Mouse (Mus musculus) adrenal gland, postnatal 14 days (tissue): ENCODE data around the gene Arhgap22. TPM values are rescaled to one million over a fixed set of nuclear protein-coding genes. Genes with fewer than 3 reads are reported as not detected.

Experiments
- DNase-seq: peaks from one replicate; pipeline ENCODE4 v3.0.0; 2021; ENCODE audit warnings: mixed read lengths
- total RNA-seq: library from RNA; stranded (reverse); gene quantifications from 2 replicates; pipeline ENCODE4 v1.2.3, GENCODE M21; 2021

Arhgap22 gene
- total RNA-seq, 1 experiment from 2014 or later: 6.0 TPM

- peak; percentile 30 for DNase-seq
Observed at GRCm38 (mm10) chr14:33333833-33334232, 120.0 kb downstream of the Arhgap22 start.

- DNase-seq: no peak
Observed at GRCm38 (mm10) chr14:33334402-33334801, 120.6 kb downstream of the Arhgap22 start.

- no peak for DNase-seq
Observed at GRCm38 (mm10) chr14:33335733-33336132, 121.9 kb downstream of the Arhgap22 start.

GRCm38 (mm10) chr14:33338684-33339083 lies 124.9 kb downstream of the Arhgap22 start:
- DNase-seq: no peak

GRCm38 (mm10) chr14:33343131-33343725 lies 129.4 kb downstream of the Arhgap22 start:
- DNase-seq: no peak

GRCm38 (mm10) chr14:33346546-33346945 lies 132.7 kb downstream of the Arhgap22 start:
- DNase-seq: no peak

GRCm38 (mm10) chr14:33347738-33348137 lies 133.9 kb downstream of the Arhgap22 start:
- no peak for DNase-seq

- no peak for DNase-seq
Observed at GRCm38 (mm10) chr14:33348146-33348545, 134.3 kb downstream of the Arhgap22 start.

- no peak for DNase-seq
Observed at GRCm38 (mm10) chr14:33351019-33351418, 137.2 kb downstream of the Arhgap22 start.

- DNase-seq: peak; percentile 54
Observed at GRCm38 (mm10) chr14:33351984-33352722, 138.3 kb downstream of the Arhgap22 start.

- DNase-seq: no peak
Observed at GRCm38 (mm10) chr14:33352890-33353289, 139.1 kb downstream of the Arhgap22 start.

GRCm38 (mm10) chr14:33355276-33355675 lies 141.4 kb downstream of the Arhgap22 start:
- DNase-seq: peak; percentile 66

GRCm38 (mm10) chr14:33357600-33358368 lies 144.0 kb downstream of the Arhgap22 start:
- DNase-seq: no peak

GRCm38 (mm10) chr14:33358891-33359290 lies 145.1 kb downstream of the Arhgap22 start:
- DNase-seq: peak; percentile 64

- no peak for DNase-seq
Observed at GRCm38 (mm10) chr14:33361546-33361945, 147.7 kb downstream of the Arhgap22 start.

- no peak for DNase-seq
Observed at GRCm38 (mm10) chr14:33362122-33362521, 148.3 kb downstream of the Arhgap22 start.

- no peak for DNase-seq
Observed at GRCm38 (mm10) chr14:33362807-33363206, 149.0 kb downstream of the Arhgap22 start.

GRCm38 (mm10) chr14:33363611-33364010 lies 149.8 kb downstream of the Arhgap22 start:
- DNase-seq: no peak

- DNase-seq: no peak
Observed at GRCm38 (mm10) chr14:33364061-33364460, 150.2 kb downstream of the Arhgap22 start.

GRCm38 (mm10) chr14:33366891-33367777 lies 153.3 kb downstream of the Arhgap22 start:
- no peak for DNase-seq

GRCm38 (mm10) chr14:33369375-33369774 lies 155.5 kb downstream of the Arhgap22 start:
- no peak for DNase-seq

GRCm38 (mm10) chr14:33370056-33370455 lies 156.2 kb downstream of the Arhgap22 start:
- DNase-seq: no peak
